Mouse (Mus musculus) olfactory bulb, adult 2 months (tissue): ENCODE data around the gene Tll1. TPM values are rescaled to one million over a fixed set of nuclear protein-coding genes. Genes with fewer than 3 reads are reported as not detected.
A peak's percentile ranks its signal among the peaks of the same experiment; 100 is the strongest.

ENCODE experiments used
- H3K27ac ChIP-seq: fragments of 200-500 bp; 2 replicates; pipeline ENCODE4 v1.5.1; 2012; ENCODE audit warnings: low read depth, low read length; ENCODE audit not compliant: insufficient read depth
- H3K4me1 ChIP-seq: fragments of 200-500 bp; 2 replicates; pipeline ENCODE4 v1.6.1; 2012; ENCODE audit warnings: low read length; ENCODE audit not compliant: control insufficient read depth, insufficient read depth
- H3K4me3 ChIP-seq: fragments of 200-500 bp; 2 replicates; pipeline ENCODE4 v1.5.1; 2012; ENCODE audit warnings: mild to moderate bottlenecking, low read depth, low read length, moderate library complexity; ENCODE audit not compliant: insufficient read depth
- CTCF ChIP-seq: fragments of 200-500 bp; IDR thresholded peaks from 2 replicates; pipeline ENCODE4 v1.5.1; 2012; ENCODE audit warnings: low read depth, mild to moderate bottlenecking, low read length, moderate library complexity; ENCODE audit not compliant: insufficient read depth
- POLR2A ChIP-seq: fragments of 200-500 bp; IDR thresholded peaks from 2 replicates; pipeline ENCODE4 v1.6.1; 2012; ENCODE audit warnings: mild to moderate bottlenecking, low read depth, low read length, moderate library complexity; ENCODE audit not compliant: insufficient read depth
- WGBS: fragments of 180-500 bp; shearing (Covaris S2); methylation state at CpG from one replicate; pipeline ENCODE4 v1.1.7; 2018; 5-methylcytosine and 5-hydroxymethylcytosine counted together
- polyA plus RNA-seq: library from polyadenylated mRNA; stranded (reverse); fragments of >200 nt; gene quantifications from 2 replicates; pipeline ENCODE4 v1.2.4, GENCODE M21; 2012; ENCODE audit warnings: low replicate concordance; ENCODE audit not compliant: missing spikeins, insufficient read depth, insufficient read length

The Tll1 gene
- polyA plus RNA-seq, 1 experiment = not detected

DNA sequence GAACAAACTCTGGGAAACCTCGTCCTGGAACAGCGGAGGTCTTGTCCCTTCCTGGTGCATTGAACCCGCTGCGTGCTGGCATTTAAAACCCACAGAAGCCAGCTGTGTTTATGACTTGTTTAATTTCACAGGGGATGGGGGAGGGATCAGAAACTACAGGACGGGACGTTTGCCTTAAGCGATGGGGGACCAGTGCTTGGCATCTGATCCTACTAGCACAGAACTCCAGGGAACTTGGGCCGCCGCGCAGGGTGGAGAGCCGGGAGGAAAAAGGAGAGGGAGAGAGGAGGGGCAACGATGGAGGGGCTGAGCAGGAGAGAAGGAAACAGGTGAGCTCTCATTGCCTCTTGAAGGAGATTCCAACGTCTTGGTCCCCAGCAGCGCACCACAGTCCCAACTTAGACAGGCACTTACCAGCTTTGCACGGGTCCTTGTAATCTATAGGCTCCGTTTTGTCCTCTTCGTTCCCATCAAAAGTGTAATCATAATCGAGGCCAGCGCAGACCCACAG, 1.2 kb downstream of the Tll1 start:
- 1% methylated on average over 19 of the region's 19 CpGs for WGBS
- Histone ChIP-seq H3K4me3 (peak overlapping the region; percentile 74), H3K27ac (peak overlapping the region; percentile 85), H3K4me1 (peaks cover 11% of the 10 kb centered on the region; the same call in 1 of the 2 replicates)
- no peak for TF ChIP-seq CTCF
- TF ChIP-seq POLR2A = no peak

- TF ChIP-seq CTCF (peak; percentile 54; the same call in 1 of the 2 replicates), POLR2A (peak; percentile 40)
- Histone ChIP-seq H3K27ac (no peak overlapping the region), H3K4me3 (peak overlapping the region; percentile 74), H3K4me1 (peaks cover 11% of the 10 kb centered on the region; the same call in 1 of the 2 replicates)
- WGBS = 4% methylated on average over 19 of the region's 19 CpGs
Observed at GRCm38 (mm10) chr8:64204167-64204566, 1.9 kb downstream of the Tll1 start.

GRCm38 (mm10) chr8:64198326-64198725, 7.7 kb downstream of the Tll1 start:
- no peak overlapping the region for H3K4me3 ChIP-seq
- no peak for TF ChIP-seq CTCF
- no peak for TF ChIP-seq POLR2A
- H3K27ac ChIP-seq = no peak overlapping the region
- WGBS = 87% methylated on average over 2 of the region's 2 CpGs
- H3K4me1 ChIP-seq = no peaks in the 10 kb centered on the region

- no peak overlapping the region for H3K4me3 ChIP-seq
- H3K4me1 ChIP-seq = no peaks in the 10 kb centered on the region
- WGBS = 64% methylated on average over 2 of the region's 2 CpGs
- no peak overlapping the region for H3K27ac ChIP-seq
- TF ChIP-seq POLR2A = no peak
- TF ChIP-seq CTCF = no peak
Observed at GRCm38 (mm10) chr8:64193421-64193820, 12.7 kb downstream of the Tll1 start.

DNA sequence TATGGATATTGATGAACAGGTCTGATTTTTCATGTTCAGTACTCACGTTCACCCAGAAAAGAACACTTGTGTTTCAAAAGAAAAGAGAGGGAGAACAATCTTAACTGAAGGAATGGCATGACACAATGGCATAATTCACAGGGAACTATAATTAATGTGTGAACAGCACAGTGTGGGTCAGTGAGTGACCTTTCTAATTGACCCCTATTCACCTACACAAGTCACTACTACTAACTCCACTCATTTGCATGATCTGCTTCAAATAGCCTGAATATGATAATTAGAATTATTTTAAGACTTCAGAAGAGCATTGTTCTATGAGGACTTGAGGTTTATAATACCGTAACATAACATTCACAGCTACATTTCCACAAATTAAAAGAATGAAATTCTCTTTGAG, 18.2 kb downstream of the Tll1 start:
- Histone ChIP-seq H3K27ac (no peak overlapping the region), H3K4me1 (no peaks in the 10 kb centered on the region), H3K4me3 (no peak overlapping the region)
- no peak for TF ChIP-seq POLR2A
- TF ChIP-seq CTCF = no peak
- WGBS = 86% methylated on average over 2 of the region's 2 CpGs

GRCm38 (mm10) chr8:64176931-64177330, 29.1 kb downstream of the Tll1 start:
- WGBS = 97% methylated on average over 2 of the region's 2 CpGs
- no peak for TF ChIP-seq POLR2A
- no peak for TF ChIP-seq CTCF
- Histone ChIP-seq H3K4me1 (no peaks in the 10 kb centered on the region), H3K27ac (no peak overlapping the region), H3K4me3 (no peak overlapping the region)

- 70% methylated on average over 3 of the region's 3 CpGs for WGBS
- TF ChIP-seq CTCF (no peak), POLR2A (no peak)
- Histone ChIP-seq H3K4me3 (no peak overlapping the region), H3K4me1 (no peaks in the 10 kb centered on the region), H3K27ac (no peak overlapping the region)
Observed at GRCm38 (mm10) chr8:64174916-64175315, 31.2 kb downstream of the Tll1 start.

GRCm38 (mm10) chr8:64173759-64174158, 32.3 kb downstream of the Tll1 start:
- Histone ChIP-seq H3K27ac (no peak overlapping the region), H3K4me1 (no peaks in the 10 kb centered on the region), H3K4me3 (no peak overlapping the region)
- 83% methylated on average over 2 of the region's 2 CpGs for WGBS
- TF ChIP-seq CTCF (no peak), POLR2A (no peak)

- peak overlapping the region; percentile 94 for H3K27ac ChIP-seq
- 15% methylated on average over 9 of the region's 9 CpGs for WGBS
- no peak for TF ChIP-seq POLR2A
- no peak for TF ChIP-seq CTCF
- no peak overlapping the region for H3K4me3 ChIP-seq
- peaks cover 3% of the 10 kb centered on the region for H3K4me1 ChIP-seq
Observed at GRCm38 (mm10) chr8:64152899-64153891, 52.9 kb downstream of the Tll1 start.
